Mouse (Mus musculus): ENCODE data around the gene I830077J02Rik. TPM values are rescaled to one million over a fixed set of nuclear protein-coding genes. Genes with fewer than 3 reads are reported as not detected.

The I830077J02Rik gene
- polyA plus RNA-seq, 1 experiment from 2014 or later = 0.33 TPM

GRCm38 (mm10) chr3:105883111-105883510 is 49.4 kb downstream of the I830077J02Rik start:
- no peak overlapping the region for H3K27ac ChIP-seq
- H3K9ac ChIP-seq = no peak overlapping the region
- no peaks in the 10 kb centered on the region for H3K36me3 ChIP-seq
- WGBS = 92% methylated on average over 2 of the region's 2 CpGs
- H3K4me3 ChIP-seq = no peak overlapping the region
- H3K4me2 ChIP-seq (replicated peaks) = no peak overlapping the region
- no peaks in the 10 kb centered on the region for H3K9me3 ChIP-seq
- no peak for ATAC-seq (ENCODE audit: low FRiP score, low read depth)
- no peaks in the 10 kb centered on the region for H3K27me3 ChIP-seq (replicated peaks)
- no peaks in the 10 kb centered on the region for H3K4me1 ChIP-seq

GRCm38 (mm10) chr3:105882105-105882504 is 50.4 kb downstream of the I830077J02Rik start:
- no peak overlapping the region for H3K4me2 ChIP-seq (replicated peaks)
- H3K27ac ChIP-seq = no peak overlapping the region
- H3K9ac ChIP-seq = no peak overlapping the region
- no peaks in the 10 kb centered on the region for H3K36me3 ChIP-seq
- 90% methylated on average over 7 of the region's 7 CpGs for WGBS
- ATAC-seq (ENCODE audit: low FRiP score, low read depth) = no peak
- no peaks in the 10 kb centered on the region for H3K27me3 ChIP-seq (replicated peaks)
- no peaks in the 10 kb centered on the region for H3K9me3 ChIP-seq
- no peak overlapping the region for H3K4me3 ChIP-seq
- H3K4me1 ChIP-seq = no peaks in the 10 kb centered on the region

- no peak for ATAC-seq (ENCODE audit: low FRiP score, low read depth)
- no peaks in the 10 kb centered on the region for H3K4me1 ChIP-seq
- H3K36me3 ChIP-seq = no peaks in the 10 kb centered on the region
- no peak overlapping the region for H3K9ac ChIP-seq
- H3K4me3 ChIP-seq = no peak overlapping the region
- 72% methylated on average over 3 of the region's 3 CpGs for WGBS
- H3K9me3 ChIP-seq = no peaks in the 10 kb centered on the region
- H3K27ac ChIP-seq = no peak overlapping the region
- H3K4me2 ChIP-seq (replicated peaks) = no peak overlapping the region
- H3K27me3 ChIP-seq (replicated peaks) = no peaks in the 10 kb centered on the region
Measured at GRCm38 (mm10) chr3:105880419-105880818, 52.0 kb downstream of the I830077J02Rik start.

GRCm38 (mm10) chr3:105878751-105879150 is 53.7 kb downstream of the I830077J02Rik start:
- no peak for ATAC-seq (ENCODE audit: low FRiP score, low read depth)
- H3K4me2 ChIP-seq (replicated peaks) = no peak overlapping the region
- H3K4me3 ChIP-seq = no peak overlapping the region
- WGBS = 88% methylated on average over 8 of the region's 8 CpGs
- no peaks in the 10 kb centered on the region for H3K9me3 ChIP-seq
- H3K9ac ChIP-seq = no peak overlapping the region
- no peak overlapping the region for H3K27ac ChIP-seq
- H3K27me3 ChIP-seq (replicated peaks) = no peaks in the 10 kb centered on the region
- no peaks in the 10 kb centered on the region for H3K36me3 ChIP-seq
- no peaks in the 10 kb centered on the region for H3K4me1 ChIP-seq

- no peak overlapping the region for H3K27ac ChIP-seq
- WGBS = 86% methylated on average over 2 of the region's 2 CpGs
- H3K4me2 ChIP-seq (replicated peaks) = no peak overlapping the region
- H3K9me3 ChIP-seq = no peaks in the 10 kb centered on the region
- ATAC-seq (ENCODE audit: low FRiP score, low read depth) = no peak
- H3K4me1 ChIP-seq = no peaks in the 10 kb centered on the region
- no peak overlapping the region for H3K4me3 ChIP-seq
- H3K36me3 ChIP-seq = no peaks in the 10 kb centered on the region
- no peaks in the 10 kb centered on the region for H3K27me3 ChIP-seq (replicated peaks)
- H3K9ac ChIP-seq = no peak overlapping the region
Measured at GRCm38 (mm10) chr3:105877919-105878318, 54.5 kb downstream of the I830077J02Rik start.

GRCm38 (mm10) chr3:105877252-105877803 is 55.1 kb downstream of the I830077J02Rik start:
- no peaks in the 10 kb centered on the region for H3K27me3 ChIP-seq (replicated peaks)
- no peak overlapping the region for H3K4me3 ChIP-seq
- H3K9me3 ChIP-seq = no peaks in the 10 kb centered on the region
- H3K27ac ChIP-seq = no peak overlapping the region
- H3K9ac ChIP-seq = no peak overlapping the region
- WGBS = 91% methylated on average over 6 of the region's 6 CpGs
- H3K4me2 ChIP-seq (replicated peaks) = no peak overlapping the region
- no peaks in the 10 kb centered on the region for H3K4me1 ChIP-seq
- no peaks in the 10 kb centered on the region for H3K36me3 ChIP-seq
- no peak for ATAC-seq (ENCODE audit: low FRiP score, low read depth)

GRCm38 (mm10) chr3:105876022-105876421 is 56.4 kb downstream of the I830077J02Rik start:
- Histone ChIP-seq H3K27me3 (replicated peaks) (no peaks in the 10 kb centered on the region), H3K4me1 (no peaks in the 10 kb centered on the region), H3K9ac (no peak overlapping the region), H3K4me2 (replicated peaks) (no peak overlapping the region), H3K27ac (no peak overlapping the region), H3K9me3 (no peaks in the 10 kb centered on the region), H3K36me3 (no peaks in the 10 kb centered on the region), H3K4me3 (no peak overlapping the region)
- ATAC-seq (ENCODE audit: low FRiP score, low read depth) = no peak
- WGBS = 81% methylated on average over 5 of the region's 5 CpGs

Other genes starting within 250 kb of the I830077J02Rik start
- gene Ddx20, start 245.1 kb downstream of the I830077J02Rik start, polyA plus RNA-seq (2016; fragmentation: Nextera tagmentation; extraction: Ambion mirVana) = 33.8 and 34.6 TPM in 2 replicates
- gene Inka2, start 228.1 kb downstream of the I830077J02Rik start, polyA plus RNA-seq (2016; fragmentation: Nextera tagmentation; extraction: Ambion mirVana) = 3.9 and 5.6 TPM in 2 replicates
- 76.6 and 76.9 TPM in 2 replicates for gene Rap1a, start 131.3 kb downstream of the I830077J02Rik start, polyA plus RNA-seq (2016; fragmentation: Nextera tagmentation; extraction: Ambion mirVana)
- gene Adora3, start 61.8 kb downstream of the I830077J02Rik start, polyA plus RNA-seq (2016; fragmentation: Nextera tagmentation; extraction: Ambion mirVana) = not detected in 2 replicates
- not detected in 2 replicates for gene Tmigd3, start 61.8 kb downstream of the I830077J02Rik start, polyA plus RNA-seq (2016; fragmentation: Nextera tagmentation; extraction: Ambion mirVana)
- 99.3 and 102 TPM in 2 replicates for gene Wdr77, start 26.7 kb upstream of the I830077J02Rik start, polyA plus RNA-seq (2016; fragmentation: Nextera tagmentation; extraction: Ambion mirVana)
- 518 and 558 TPM in 2 replicates for gene Atp5f1, start 27.4 kb upstream of the I830077J02Rik start, polyA plus RNA-seq (2016; fragmentation: Nextera tagmentation; extraction: Ambion mirVana)
- 2.6 and 3.1 TPM in 2 replicates for gene Ovgp1, start 41.0 kb upstream of the I830077J02Rik start, polyA plus RNA-seq (2016; fragmentation: Nextera tagmentation; extraction: Ambion mirVana)
- 0.22 TPM in 1 of 2 replicates, not detected in the other for gene Pifo, start 82.0 kb upstream of the I830077J02Rik start, polyA plus RNA-seq (2016; fragmentation: Nextera tagmentation; extraction: Ambion mirVana)
- not detected in 2 replicates for gene Chil5, start 100.2 kb upstream of the I830077J02Rik start, polyA plus RNA-seq (2016; fragmentation: Nextera tagmentation; extraction: Ambion mirVana)
- 0.38 TPM in 1 of 2 replicates, not detected in the other for gene Chia1, start 180.6 kb upstream of the I830077J02Rik start, polyA plus RNA-seq (2016; fragmentation: Nextera tagmentation; extraction: Ambion mirVana)
- not detected in 2 replicates for gene Chil3, start 234.9 kb upstream of the I830077J02Rik start, polyA plus RNA-seq (2016; fragmentation: Nextera tagmentation; extraction: Ambion mirVana)

All from neural tube, embryonic 12.5 days (tissue).